Mouse (Mus musculus) frontal cortex, postnatal 36 days (tissue): ENCODE measurements around the gene Jsrp1.

Source experiments
- DNase-seq, 2 experiments: peaks; one replicate each; pipeline ENCODE4 v3.0.0; 2022; ENCODE audit warnings: low spot score in 2 of 2

The Jsrp1 gene

DNA sequence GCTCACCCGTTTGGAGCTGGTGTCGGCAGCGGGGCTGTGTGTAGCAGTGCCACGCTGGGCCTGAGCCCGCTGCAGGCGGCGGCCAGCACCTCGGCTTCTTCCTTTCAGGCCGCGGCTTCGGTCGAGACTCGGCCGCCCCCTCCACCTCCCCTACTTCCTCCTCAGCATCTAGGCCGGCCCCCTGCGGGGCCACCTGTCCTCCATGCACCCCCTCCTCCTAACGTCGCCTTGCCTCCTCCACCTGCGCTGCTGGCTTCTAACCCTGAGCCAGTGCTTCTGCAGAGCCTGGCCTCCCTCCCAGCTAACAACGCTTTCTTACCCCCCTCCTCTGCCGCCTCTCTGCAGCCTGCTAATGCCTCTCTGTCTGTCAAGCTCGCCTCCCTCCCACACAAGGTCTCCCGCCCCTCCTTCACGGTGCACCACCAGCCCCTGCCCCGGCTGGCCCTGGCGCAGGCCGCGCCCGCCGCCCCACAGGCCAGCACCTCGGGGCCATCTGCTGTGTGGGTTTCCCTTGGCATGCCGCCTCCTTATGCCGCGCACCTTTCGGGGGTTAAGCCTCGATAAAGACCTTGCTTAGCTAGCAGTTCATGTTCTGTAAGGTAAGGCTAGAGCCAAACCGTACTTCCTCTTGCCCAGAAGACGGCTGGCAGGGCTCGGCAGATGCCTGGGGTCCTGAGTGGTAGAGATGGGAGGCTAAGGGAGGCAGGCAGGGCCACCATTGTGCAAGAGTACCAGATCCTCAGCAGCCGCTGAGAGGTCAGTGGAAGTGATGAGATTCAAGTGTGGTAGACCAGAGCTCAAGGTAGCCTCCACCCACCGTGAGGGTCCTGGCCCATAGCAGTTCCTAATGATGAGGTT lies 20.9 kb downstream of the Jsrp1 start:
- DNase-seq: no peak

- no peak for DNase-seq
Measured at GRCm38 (mm10) chr10:80791476-80792174, 21.7 kb downstream of the Jsrp1 start.

DNA sequence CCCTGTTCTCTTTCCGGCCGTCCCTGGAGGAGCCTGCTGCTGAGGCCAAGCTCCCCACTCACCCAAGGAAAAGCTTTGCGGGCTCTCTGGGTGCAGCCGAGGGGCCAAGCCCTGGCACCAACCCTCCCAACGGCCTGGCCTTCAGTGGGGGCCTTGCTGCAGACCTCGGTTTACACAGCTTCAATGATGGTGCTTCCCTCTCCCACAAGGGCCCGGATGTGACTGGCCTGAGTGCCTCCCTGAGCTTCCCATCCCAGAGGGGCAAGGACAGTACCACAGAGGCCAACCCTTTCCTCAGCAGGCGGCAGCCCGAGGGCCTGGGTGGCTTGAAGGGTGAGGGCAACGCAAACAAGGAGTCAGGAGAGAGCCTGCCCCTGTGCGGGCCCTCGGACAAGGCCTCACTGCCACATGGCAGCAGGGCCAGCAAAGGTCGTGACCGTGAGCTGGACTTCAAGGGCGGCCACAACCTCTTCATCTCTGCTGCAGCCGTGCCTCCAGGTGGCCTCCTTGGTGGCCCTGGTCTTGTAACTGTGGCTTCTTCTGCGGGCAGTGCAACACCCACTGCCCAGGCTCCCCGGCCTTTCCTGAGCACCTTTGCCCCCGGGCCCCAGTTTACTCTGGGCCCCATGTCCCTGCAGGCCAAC lies 22.4 kb downstream of the Jsrp1 start:
- DNase-seq: no peak

DNA sequence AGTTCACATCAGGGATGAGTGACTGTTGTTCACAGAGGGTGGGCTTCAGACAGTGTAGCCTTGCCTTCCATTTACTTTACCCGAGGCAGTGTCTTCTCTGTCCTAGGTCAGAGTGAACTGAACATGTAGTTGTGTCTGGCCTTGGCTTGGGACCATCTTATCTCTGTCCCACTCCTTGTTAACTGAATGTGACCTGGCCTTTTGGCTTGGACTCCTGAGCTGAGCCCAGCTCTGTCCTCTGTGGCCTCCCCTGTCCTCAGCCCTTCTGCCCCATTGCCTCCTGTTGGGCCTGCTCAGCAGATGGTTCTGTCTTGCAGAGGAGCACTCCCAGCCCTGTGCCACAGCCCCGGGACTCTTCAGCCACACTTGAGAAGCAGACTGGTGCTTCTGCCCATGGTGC lies 25.8 kb downstream of the Jsrp1 start:
- no peak for DNase-seq

- no peak for DNase-seq
Measured at GRCm38 (mm10) chr10:80785963-80786362, 27.3 kb downstream of the Jsrp1 start.

- DNase-seq: no peak
Measured at GRCm38 (mm10) chr10:80784871-80785270, 28.4 kb downstream of the Jsrp1 start.

DNA sequence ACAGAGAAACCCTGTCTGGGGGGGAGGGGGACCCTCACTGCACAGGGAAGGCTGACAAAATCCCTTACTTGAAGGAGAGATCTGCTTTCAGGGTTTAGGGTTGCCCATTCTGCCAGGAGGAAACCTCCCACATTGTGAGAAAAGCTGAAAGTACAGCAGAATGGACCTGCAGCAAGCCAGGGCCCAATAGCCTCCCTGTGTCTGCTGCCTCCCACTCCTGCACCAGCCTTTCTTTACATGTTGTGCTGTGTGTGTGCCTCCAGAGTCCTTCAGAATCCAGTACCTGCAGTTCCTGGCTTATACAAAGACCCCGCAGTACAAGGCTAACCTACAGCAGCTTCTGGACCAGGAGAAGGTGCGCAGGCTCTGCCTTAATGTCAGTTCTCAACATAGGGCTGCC lies 29.0 kb downstream of the Jsrp1 start:
- no peak for DNase-seq

GRCm38 (mm10) chr10:80779565-80779964 lies 33.7 kb downstream of the Jsrp1 start:
- no peak for DNase-seq

GRCm38 (mm10) chr10:80777123-80777522 lies 36.2 kb downstream of the Jsrp1 start:
- DNase-seq: no peak

GRCm38 (mm10) chr10:80776358-80776869 lies 36.9 kb downstream of the Jsrp1 start:
- DNase-seq: no peak

GRCm38 (mm10) chr10:80775731-80776130 lies 37.6 kb downstream of the Jsrp1 start:
- no peak for DNase-seq

GRCm38 (mm10) chr10:80774981-80775380 lies 38.3 kb downstream of the Jsrp1 start:
- DNase-seq: no peak

DNA sequence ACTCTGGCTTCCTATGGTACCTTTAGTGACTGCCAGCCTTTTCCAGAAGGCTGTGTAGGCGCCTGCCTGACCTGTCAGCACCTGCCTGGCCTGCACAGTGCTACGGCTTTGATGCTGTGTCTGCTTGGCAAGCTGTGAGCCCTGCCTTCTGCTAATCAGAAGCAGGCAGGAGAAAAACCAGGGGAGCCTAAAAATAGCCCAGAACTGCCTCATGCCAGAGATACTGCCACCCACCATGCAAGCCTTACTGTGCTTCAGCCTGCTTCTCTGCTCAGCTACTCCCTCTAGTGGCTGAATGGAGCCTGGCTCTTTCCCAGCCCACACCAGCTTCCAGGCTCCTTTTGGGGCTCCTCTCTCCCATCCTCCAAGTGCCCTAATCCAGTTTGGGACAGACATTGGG lies 38.7 kb downstream of the Jsrp1 start:
- peak; percentile 90 to 94 for DNase-seq

DNA sequence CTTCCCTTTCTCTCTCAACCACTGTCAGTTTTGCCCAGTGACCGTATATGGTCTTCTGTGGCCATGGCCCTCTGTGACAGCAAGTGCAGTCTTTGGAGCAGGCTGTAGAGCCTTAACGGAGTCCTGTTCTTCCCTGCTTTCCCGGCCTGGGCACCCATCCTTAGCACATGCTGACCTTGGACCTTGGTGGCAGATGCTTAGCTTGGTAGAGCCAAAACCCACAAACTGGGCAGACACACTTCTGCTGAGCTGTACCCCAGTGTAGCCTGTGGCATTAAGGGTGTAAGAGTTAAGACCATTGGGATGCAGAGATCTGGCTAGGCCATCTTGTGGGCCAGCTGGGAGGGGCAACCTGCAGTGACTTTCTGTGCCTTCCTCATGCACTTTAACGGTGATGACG lies 39.5 kb downstream of the Jsrp1 start:
- DNase-seq: no peak

- no peak for DNase-seq
Measured at GRCm38 (mm10) chr10:80768365-80768764, 44.9 kb downstream of the Jsrp1 start.

- no peak for DNase-seq
Measured at GRCm38 (mm10) chr10:80766161-80766815, 47.0 kb downstream of the Jsrp1 start.

DNA sequence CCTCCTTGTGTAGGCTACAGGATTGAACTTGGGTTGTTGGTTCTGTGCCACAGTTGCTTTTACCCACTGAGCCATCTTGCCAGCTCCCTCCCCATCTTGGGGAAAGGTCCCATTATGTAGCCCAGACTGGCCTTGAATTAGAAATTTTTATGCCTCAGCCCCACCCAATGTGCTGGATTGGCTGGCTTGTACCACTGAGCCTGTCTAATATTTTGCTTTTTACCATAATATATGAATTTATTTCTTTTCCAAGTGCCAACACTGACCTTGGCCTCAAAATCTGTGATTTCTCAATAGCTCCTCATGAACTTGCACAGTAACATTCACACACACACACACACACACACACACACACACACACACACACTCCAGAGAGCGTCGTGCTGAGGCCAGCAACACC lies 47.6 kb downstream of the Jsrp1 start:
- DNase-seq: no peak

- DNase-seq: no peak
Measured at GRCm38 (mm10) chr10:80763502-80763901, 49.8 kb downstream of the Jsrp1 start.

DNA sequence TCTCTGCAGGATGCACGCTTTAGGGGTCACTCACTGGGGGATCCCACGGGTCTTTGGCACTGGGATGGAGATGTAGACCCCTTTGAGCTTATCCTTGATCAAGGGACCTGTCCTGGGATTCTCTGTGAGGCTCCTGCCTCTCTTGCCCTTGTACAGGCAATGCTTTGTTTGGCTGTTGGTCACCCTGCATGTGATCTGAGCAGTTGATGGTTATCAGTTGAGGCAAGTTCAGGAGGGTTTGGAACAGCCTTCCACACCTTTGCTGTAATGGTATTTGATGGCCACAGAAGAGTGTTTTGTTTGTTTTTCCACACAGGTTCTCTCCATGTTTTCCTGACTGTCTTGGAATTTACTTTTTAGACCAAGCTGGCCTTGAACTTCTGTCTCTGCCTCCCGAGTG lies 51.5 kb downstream of the Jsrp1 start:
- no peak for DNase-seq

DNA sequence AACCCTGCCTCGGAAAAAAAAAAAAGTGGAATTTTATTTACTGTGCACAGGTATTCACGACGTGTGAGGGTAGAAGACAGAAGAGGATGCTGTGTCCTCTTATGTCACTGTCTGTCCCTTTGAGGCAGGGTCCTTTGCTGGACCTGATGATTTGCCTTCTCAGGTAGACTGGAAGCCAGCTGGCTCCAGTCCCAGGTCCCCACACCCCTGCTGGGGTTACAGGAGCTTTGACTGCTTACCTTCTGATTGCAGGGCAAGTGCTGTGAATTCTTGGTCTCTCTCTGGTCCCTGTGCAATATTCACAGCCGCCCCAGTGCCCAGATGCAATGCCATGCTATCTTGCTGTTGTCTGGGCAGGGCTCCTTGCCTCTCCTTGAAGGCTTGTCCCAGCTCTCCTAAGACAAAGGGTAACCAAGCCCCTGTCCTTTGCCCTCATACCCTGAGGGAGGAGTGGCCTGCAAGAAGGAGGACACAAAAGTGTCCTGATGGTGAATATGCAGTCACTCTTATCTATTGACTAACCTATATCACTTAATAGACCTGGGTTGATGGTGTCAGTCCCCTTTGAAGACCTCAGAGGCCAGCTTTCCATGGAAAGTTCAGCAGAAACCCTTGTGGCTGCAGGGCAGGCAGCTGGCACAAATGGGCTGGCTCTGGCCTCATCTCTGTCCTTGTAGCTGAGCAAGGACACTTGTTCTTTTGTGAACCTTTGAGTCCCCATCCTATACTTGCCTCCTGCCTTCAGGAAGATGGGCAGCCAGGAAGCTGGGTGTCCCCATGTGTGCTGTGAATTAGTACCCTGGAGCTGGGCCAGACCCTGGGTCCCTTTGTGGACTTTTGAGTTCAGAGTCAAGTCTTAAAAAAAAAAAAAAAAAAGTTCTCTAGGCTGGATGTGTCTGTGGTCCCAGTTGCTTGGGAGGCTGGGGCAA lies 52.4 kb downstream of the Jsrp1 start:
- DNase-seq: no peak

- peak in 1 of 2 experiments; percentile 36 for DNase-seq
Measured at GRCm38 (mm10) chr10:80758651-80759050, 54.6 kb downstream of the Jsrp1 start.
